Mouse (Mus musculus): Measurements from ENCODE around the gene Ncstn.

- TF ChIP-seq POLR2A (IDR thresholded peaks at IDR 0.05; ENCODE audit: borderline replicate concordance, extremely low read depth, low read depth, low read length) (no peak; the same call in 1 of the 2 replicates), CTCF (IDR thresholded peaks at IDR 0.05; ENCODE audit: insufficient read depth, low read length) (no peak)
These were observed at the start of gene Ncstn, which contains the start of gene Copa for GRCm38 (mm10) chr1:172082101-172082898.

All from lung, adult 2 months (tissue).